Mouse (Mus musculus): ENCODE measurements at regions not wholly inside any gene's neighbourhood (a gene's known extent, or its start where the extent isn't known, plus 50 kb on each side); places are given as distances from the start of the nearest gene placed in this dataset.

GRCm38 (mm10) chr5:46278190-46278589 is 420.8 kb upstream of the Lcorl start:
- no peak for DNase-seq (ENCODE audit: low spot score)

GRCm38 (mm10) chr5:46256730-46257129 is 399.3 kb upstream of the Lcorl start:
- no peak for DNase-seq (ENCODE audit: low spot score)

DNA sequence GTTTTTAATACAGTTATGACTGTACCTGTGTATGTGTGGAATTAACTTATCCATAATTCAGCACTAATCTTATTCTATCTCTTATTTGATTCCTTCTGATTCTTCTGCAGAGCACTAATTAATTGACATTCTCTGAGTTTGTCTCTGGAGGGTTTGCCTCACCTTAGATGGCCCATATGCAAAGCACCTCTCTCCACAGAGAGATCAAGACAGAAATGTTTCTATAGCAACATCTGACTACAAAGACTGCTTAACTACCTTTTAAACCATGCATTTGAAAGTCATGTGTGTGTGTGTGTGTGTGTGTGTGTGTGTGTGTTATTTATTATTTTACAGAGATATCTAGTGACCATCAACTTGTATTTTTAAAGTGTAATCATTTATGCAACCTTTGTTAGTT is 396.5 kb upstream of the Lcorl start:
- no peak for DNase-seq (ENCODE audit: low spot score)

- DNase-seq (ENCODE audit: low spot score) = no peak
Observed at GRCm38 (mm10) chr5:46235364-46236067, 378.1 kb upstream of the Lcorl start.

DNA sequence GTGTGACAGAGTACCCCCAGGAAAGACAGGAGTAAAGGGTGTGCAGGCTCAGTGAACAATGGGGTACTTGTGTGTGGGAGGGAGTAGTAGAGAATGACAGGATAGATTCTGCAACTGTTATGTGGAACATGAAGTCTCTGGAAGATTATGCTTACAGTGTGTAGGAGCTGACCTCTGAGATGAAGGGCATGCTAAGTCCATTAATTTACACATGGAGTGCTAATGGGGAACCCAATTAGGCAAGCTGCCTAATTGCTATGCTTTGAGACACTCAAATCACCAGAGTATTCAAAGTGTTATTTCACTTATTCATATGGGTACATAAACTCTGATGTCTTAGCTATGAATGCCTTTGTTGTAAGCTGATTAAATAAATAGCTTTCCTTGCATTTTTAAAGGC is 375.4 kb upstream of the Lcorl start:
- DNase-seq (ENCODE audit: low spot score) = no peak

- no peak for DNase-seq (ENCODE audit: low spot score)
Observed at GRCm38 (mm10) chr5:46228667-46229066, 371.3 kb upstream of the Lcorl start.

- no peak for DNase-seq (ENCODE audit: low spot score)
Observed at GRCm38 (mm10) chr5:46212845-46213468, 355.5 kb upstream of the Lcorl start.

DNA sequence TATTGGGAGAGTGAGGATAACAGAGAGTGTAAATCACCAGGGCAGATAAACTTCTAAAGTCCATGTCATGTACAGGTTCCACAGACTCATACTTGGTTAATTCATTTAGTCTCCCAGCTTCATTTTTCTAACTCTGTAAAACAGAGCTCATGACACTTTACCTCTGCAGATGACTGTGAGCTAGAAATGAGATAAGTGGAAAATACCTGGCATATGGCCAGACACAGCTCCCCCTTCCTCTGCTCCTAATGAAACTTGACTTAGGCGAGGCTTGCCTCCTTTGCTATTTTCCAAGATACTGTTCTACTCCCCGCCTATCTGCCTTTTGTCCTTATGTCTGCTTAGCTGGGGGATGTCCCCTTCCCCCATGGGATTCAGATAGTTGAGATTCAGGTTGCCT is 351.7 kb upstream of the Lcorl start:
- DNase-seq (ENCODE audit: low spot score) = no peak

DNA sequence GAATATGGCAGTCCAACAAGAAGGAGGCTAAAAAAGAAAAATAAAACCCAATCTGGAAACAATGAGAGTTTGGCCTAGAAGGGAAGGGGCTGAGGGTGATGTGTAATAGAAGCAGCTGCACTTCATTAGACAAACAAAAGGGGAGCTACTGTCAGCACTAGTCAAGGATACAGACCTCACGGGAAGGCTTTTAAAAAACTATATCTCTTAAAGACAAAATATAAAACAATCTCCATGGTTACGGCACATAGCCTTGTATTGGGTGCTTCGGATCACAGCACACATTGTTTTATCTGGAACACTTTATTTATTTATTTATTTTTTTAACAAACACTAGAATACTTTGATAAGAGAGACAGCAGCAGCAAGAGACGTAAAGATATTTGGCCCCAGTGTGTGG is 346.3 kb upstream of the Lcorl start:
- DNase-seq (ENCODE audit: low spot score) = no peak

- DNase-seq (ENCODE audit: low spot score) = no peak
Observed at GRCm38 (mm10) chr5:46202457-46202772, 345.0 kb upstream of the Lcorl start.

GRCm38 (mm10) chr5:46201639-46202456 is 344.4 kb upstream of the Lcorl start:
- DNase-seq (ENCODE audit: low spot score) = no peak

DNA sequence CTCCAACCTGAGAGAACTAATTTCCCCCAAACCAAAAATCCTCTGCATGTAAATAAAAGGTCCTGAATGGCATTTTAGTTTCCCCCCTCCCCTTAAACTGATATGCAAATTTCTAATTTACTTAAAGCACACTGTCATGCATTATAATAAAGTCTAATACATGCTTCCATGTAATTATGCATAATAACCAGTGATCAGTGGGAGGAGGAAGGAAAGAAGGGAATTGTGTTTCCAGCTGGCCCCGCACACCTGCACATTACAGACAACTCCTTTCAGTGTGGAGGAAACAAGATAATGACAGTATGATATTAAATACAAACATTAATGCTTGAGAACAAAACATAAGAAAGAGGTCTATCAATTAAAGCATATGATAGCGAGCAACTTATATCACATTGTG is 329.5 kb upstream of the Lcorl start:
- DNase-seq (ENCODE audit: low spot score) = no peak

DNA sequence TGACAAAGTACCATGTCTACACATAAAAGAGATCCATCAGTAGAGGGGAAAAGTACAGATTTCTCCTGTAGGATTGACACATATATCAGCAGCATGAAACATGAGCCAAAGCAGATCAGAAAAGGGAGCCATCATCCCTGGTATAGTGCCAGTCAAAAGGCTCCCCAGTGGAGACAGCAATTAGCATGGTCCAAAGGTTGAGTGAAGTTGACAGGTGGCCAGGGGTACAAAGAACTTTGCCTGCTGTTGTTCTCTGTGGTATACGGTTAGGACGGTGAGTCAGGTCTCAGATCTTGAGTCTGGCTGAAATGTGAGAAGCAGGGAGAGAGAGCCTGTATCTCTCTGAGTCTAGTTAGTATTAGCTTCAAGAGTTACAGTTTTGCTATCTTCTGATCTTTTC is 324.7 kb upstream of the Lcorl start:
- DNase-seq (ENCODE audit: low spot score) = no peak

GRCm38 (mm10) chr5:46172315-46172714 is 314.9 kb upstream of the Lcorl start:
- no peak for DNase-seq (ENCODE audit: low spot score)

DNA sequence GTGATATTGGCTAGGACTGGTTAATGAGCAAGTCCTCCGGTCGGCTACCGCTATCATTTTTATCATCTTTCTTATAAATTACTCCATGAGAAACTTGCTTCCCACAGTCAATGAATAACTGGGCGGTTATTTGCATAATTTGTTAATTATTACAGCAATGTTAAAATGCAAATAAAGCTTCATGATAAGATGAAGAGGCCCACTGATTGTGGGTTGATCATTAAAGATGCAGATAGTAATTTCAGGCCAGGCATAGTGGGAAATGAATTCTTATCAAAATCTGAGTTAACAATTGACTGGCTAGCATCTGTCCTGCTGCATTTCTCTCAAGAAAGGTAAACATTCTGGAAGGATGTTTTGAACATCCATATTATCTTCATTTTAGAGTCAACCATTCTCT is 303.4 kb upstream of the Lcorl start:
- no peak for DNase-seq (ENCODE audit: low spot score)

DNA sequence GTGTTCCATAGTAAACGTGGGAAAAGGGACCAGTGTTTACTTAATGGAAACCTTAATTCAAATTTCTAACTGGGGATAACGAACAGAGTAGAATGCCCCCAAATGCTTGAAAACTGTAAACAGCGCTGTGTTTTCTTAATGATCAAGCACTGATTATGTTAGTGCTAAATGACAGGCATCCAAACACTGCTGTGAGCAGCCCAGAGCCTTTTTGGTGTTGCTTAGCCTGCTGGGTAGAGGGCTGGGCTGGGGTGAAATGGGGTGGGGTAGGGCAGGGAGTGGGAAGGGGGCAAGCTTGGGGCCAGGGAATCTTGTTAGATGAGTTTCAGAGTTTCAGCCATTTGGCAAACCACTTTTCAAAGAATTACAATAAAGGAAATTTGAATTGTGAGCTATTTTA is 294.6 kb upstream of the Lcorl start:
- DNase-seq (ENCODE audit: low spot score) = no peak

GRCm38 (mm10) chr5:46150825-46151224 is 293.4 kb upstream of the Lcorl start:
- DNase-seq (ENCODE audit: low spot score) = no peak

DNA sequence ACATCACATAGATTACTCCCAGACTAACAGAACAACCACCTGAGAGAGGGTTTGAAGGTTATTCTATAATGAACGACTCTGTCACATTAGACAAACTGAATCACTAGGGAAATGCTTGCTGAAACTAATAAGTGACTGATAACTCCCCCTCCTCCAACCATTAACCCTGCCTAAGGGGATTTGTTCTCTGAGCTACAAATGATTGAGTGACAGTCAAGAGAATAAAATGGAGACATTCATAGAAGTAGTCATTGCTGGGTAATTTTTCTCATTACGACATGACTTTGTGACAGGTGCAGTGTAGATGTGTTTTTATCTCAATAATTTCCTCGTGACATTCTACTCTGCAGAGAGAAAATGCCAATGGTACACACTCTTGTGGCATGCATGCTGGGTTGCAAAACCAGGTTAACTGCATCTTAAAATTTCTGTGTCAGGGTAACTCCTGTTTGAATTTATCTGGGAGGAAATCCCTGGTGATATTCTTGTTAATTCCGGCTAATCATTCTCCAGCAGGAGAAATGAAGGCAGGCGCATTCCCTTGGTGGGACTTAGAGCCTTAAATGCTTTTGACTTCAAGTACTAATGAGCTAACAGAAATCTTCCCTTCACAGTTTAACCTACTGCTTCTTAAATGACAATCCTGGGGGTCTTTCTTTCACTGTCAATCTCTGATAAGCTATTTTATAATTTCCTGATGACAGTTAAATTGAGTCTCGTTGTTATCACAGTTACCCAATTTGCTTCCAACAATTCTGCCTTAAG is 292.6 kb upstream of the Lcorl start:
- no peak for DNase-seq (ENCODE audit: low spot score)

- DNase-seq (ENCODE audit: low spot score) = no peak
Observed at GRCm38 (mm10) chr5:46139024-46139423, 281.6 kb upstream of the Lcorl start.

DNA sequence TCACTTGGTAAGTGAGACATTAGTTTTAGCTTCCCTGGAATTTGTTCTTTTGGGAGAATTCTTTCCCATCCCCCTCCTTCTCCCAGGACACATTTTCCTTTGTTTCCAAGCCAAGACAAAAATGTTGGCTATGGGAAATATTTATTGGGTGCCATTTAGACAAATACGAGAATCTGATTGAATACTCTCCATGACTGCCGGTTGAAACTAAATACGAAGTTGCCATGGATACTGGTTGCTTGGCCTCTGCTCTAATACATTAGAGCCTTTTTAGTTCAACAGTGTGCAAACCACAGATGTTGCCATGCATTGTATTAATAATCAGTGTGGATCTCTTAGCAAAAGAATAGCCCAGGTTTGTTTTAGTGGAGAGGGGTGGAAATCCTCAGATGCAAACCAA is 280.3 kb upstream of the Lcorl start:
- DNase-seq (ENCODE audit: low spot score) = no peak

DNA sequence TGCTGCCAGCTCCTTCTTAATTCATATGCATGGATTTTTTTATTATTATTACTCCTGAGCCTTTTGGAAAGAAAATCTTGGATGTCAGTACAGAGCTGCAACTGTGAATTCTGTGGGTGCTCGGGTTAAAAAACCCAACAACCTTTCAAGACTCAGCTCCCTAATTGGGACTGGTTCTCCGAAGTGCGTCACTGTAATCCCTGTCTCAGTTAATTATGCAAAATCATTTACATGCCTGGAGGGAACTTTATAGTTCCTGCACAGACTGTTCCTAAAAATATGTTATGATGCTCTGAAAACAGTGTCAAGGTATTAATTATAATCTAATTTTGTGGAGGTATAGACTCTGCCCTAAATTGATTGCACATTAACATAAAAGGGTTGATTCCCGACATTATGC is 250.6 kb upstream of the Lcorl start:
- no peak for DNase-seq (ENCODE audit: low spot score)

DNA sequence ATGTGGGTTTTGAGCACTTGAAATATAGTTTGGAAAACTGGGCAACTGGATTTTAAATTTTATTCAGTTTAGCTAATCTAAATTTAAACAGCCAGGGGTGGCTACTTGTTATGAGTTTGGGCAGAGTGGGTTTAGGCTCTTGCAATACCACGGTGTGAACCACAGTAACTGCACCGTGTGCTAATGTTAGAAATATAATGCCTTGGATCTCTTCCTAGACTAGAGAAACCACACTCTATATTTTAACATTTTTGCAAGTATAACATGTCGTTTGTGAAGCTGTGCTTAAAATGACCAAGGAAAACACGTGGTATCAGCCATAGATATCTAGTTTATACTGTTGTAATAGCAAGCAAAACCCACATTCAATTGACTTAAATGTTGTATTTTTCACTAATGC is 245.9 kb upstream of the Lcorl start:
- no peak for DNase-seq (ENCODE audit: low spot score)

- DNase-seq (ENCODE audit: low spot score) = no peak
Observed at GRCm38 (mm10) chr5:46092549-46092948, 235.1 kb upstream of the Lcorl start.

Measured in yolk sac, embryonic 10.5 days (tissue).